Mouse (Mus musculus) thymus, adult 2 months (tissue): ENCODE data around the gene Aamdc.

ENCODE experiments used
- CTCF ChIP-seq: fragments of 200-500 bp; IDR thresholded peaks from 2 replicates; pipeline ENCODE4 v1.5.1; 2012; ENCODE audit warnings: mild to moderate bottlenecking, control low read depth, low read length, moderate library complexity, borderline replicate concordance; ENCODE audit not compliant: control insufficient read depth, poor library complexity, insufficient read depth; ENCODE audit errors: extremely low read depth
- POLR2A ChIP-seq: fragments of 200-500 bp; IDR thresholded peaks from 2 replicates; pipeline ENCODE4 v1.6.1; 2012; ENCODE audit warnings: mild to moderate bottlenecking, low read length, control low read depth, moderate library complexity; ENCODE audit not compliant: control insufficient read depth, poor library complexity, insufficient read depth; ENCODE audit errors: extremely low read depth

DNA sequence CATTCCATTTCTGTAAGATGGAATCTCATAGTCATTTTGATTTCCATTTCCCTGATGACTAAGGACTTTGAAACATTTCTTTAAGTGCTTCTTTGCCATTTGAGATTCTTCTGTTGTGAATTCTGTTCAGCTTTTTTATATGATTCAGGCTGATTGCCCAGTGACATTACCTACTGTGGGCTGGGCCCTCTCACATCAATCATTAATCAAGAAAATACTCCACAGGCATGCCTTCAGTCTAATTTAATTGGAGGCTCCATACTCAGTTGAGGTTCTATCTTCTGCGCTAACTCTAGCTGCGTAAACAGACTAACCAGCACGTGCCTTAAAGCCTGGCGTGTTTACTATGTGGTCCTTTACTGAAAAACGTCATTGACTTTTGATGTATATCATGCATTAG, 42.0 kb upstream of the Aamdc start:
- TF ChIP-seq CTCF = no peak
- TF ChIP-seq POLR2A = no peak
